Mouse (Mus musculus) lung, adult 2 months (tissue): ENCODE data around the gene Tbc1d10a.

Source experiments
- CTCF ChIP-seq: fragments of 200-500 bp; IDR thresholded peaks from 2 replicates; pipeline ENCODE4 v1.5.1; 2011; ENCODE audit warnings: mild to moderate bottlenecking, low read length, control low read depth; ENCODE audit not compliant: insufficient read depth
- POLR2A ChIP-seq: fragments of 200-500 bp; IDR thresholded peaks from 2 replicates; pipeline ENCODE4 v1.6.1; 2011; ENCODE audit warnings: low read depth, mild to moderate bottlenecking, control low read depth, low read length, borderline replicate concordance; ENCODE audit errors: extremely low read depth

GRCm38 (mm10) chr11:4183511-4183910 is 3.1 kb upstream of the Tbc1d10a start:
- no peak for TF ChIP-seq CTCF
- no peak for TF ChIP-seq POLR2A
